Mouse (Mus musculus): ENCODE data around the gene Diablo. TPM values are rescaled to one million over a fixed set of nuclear protein-coding genes. Genes with fewer than 3 reads are reported as not detected.

Gene Diablo
- polyA plus RNA-seq, 1 experiment from 2014 or later = 120 TPM

- no peaks in the 10 kb centered on the region for H3K27me3 ChIP-seq (ENCODE audit: low read depth, poor library complexity, severe bottlenecking)
- peaks cover 14% of the 10 kb centered on the region for H3K4me1 ChIP-seq
- H3K36me3 ChIP-seq = no peaks in the 10 kb centered on the region
- no peaks in the 10 kb centered on the region for H3K9me3 ChIP-seq (replicated peaks)
- DNase-seq (ENCODE audit: low spot score) = no peak
- H3K27ac ChIP-seq = no peak overlapping the region
- H3K4me3 ChIP-seq = no peak overlapping the region
- 85% methylated on average over 11 of the region's 11 CpGs for WGBS
These were observed 36.1 kb downstream of the Diablo start for GRCm38 (mm10) chr5:123487659-123488395.

DNA sequence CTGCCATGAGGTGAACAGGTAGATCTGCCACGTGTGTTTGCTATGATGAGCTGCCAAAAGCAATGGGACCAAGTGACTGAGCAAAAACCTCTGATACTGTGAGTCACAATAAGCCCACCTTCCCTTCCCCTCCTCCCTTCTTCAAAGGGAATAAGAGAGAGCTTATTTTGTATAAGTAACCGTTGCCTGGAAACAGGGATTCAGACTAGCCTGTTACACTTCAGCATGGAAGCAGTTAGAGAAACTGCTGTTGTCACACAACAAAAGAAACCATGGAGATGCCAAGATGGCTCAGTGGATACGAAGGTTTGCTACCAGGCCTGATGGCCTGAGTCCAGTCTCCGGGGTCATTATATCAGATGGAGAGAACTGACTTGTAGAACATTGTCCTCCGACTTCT is 50.2 kb downstream of the Diablo start:
- no peak for DNase-seq (ENCODE audit: low spot score)
- WGBS = 87% methylated on average over 5 of the region's 5 CpGs

GRCm38 (mm10) chr5:123470784-123471400 is 53.1 kb downstream of the Diablo start:
- Histone ChIP-seq H3K9me3 (replicated peaks) (no peaks in the 10 kb centered on the region), H3K4me1 (peaks cover 10% of the 10 kb centered on the region), H3K4me3 (peak overlapping the region; percentile 26; the same call in 1 of the 2 replicates), H3K36me3 (no peaks in the 10 kb centered on the region), H3K27me3 (ENCODE audit: low read depth, poor library complexity, severe bottlenecking) (no peaks in the 10 kb centered on the region), H3K27ac (no peak overlapping the region)
- peak; percentile 35 for DNase-seq (ENCODE audit: low spot score)
- WGBS = 32% methylated on average over 10 of the region's 10 CpGs

More for the DNA sequence above, 50.2 kb downstream of the Diablo start:
- Histone ChIP-seq H3K9me3 (replicated peaks) (no peaks in the 10 kb centered on the region), H3K36me3 (no peaks in the 10 kb centered on the region), H3K27ac (no peak overlapping the region), H3K27me3 (ENCODE audit: low read depth, poor library complexity, severe bottlenecking) (no peaks in the 10 kb centered on the region), H3K4me1 (peaks cover 10% of the 10 kb centered on the region), H3K4me3 (no peak overlapping the region)

- Histone ChIP-seq H3K4me1 (no peaks in the 10 kb centered on the region), H3K4me3 (no peak overlapping the region), H3K9me3 (replicated peaks) (no peaks in the 10 kb centered on the region), H3K27ac (no peak overlapping the region), H3K36me3 (no peaks in the 10 kb centered on the region), H3K27me3 (ENCODE audit: low read depth, poor library complexity, severe bottlenecking) (no peaks in the 10 kb centered on the region)
- 88% methylated on average over 1 of the region's 1 CpGs for WGBS
- DNase-seq (ENCODE audit: low spot score) = no peak
These were observed 59.3 kb downstream of the Diablo start for GRCm38 (mm10) chr5:123464638-123465037.

DNA sequence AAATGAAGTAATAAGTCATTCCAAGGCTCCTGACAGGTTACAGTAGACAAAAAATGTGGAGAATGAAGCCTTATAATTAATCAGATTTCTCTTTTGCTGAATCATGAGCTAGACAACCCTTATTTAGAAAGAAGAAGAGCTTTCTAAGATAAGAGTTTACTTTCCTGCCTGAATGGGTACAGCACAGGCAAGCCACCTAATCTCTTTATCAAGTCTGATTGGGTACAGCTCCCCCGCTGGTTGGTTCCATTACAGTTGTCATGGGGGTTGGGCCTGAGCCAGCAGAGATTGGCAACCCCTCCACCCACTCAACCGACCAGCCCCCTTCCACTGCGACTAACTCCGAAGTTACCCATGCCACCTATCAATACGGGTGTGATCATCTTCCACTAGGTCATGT is 62.6 kb downstream of the Diablo start:
- Histone ChIP-seq H3K27ac (no peak overlapping the region), H3K27me3 (ENCODE audit: low read depth, poor library complexity, severe bottlenecking) (no peaks in the 10 kb centered on the region), H3K4me3 (no peak overlapping the region), H3K36me3 (peaks cover under 1% of the 10 kb centered on the region; the same call in 1 of the 2 replicates), H3K9me3 (replicated peaks) (no peaks in the 10 kb centered on the region), H3K4me1 (no peaks in the 10 kb centered on the region)
- no peak for DNase-seq (ENCODE audit: low spot score)
- 64% methylated on average over 5 of the region's 5 CpGs for WGBS

Small RNAs within 50 kb of the gene (microRNA-seq; reads per million reads assigned to microRNA genes)
- 2.1 reads per million for gene Mir7647

Other genes starting within 250 kb of the Diablo start
- gene Bcl7a, start 180.3 kb downstream of the Diablo start, polyA plus RNA-seq (2016; fragmentation: Nextera tagmentation; extraction: Ambion mirVana) = 35.8 and 38.8 TPM in 2 replicates
- gene Mlxip, start 129.4 kb downstream of the Diablo start, polyA plus RNA-seq (2016; fragmentation: Nextera tagmentation; extraction: Ambion mirVana) = 21.1 and 22.1 TPM in 2 replicates
- 0.08 TPM in 1 of 2 replicates, not detected in the other for gene Lrrc43, start 34.9 kb downstream of the Diablo start, polyA plus RNA-seq (2016; fragmentation: Nextera tagmentation; extraction: Ambion mirVana)
- gene Il31, start 34.7 kb downstream of the Diablo start, polyA plus RNA-seq (2016; fragmentation: Nextera tagmentation; extraction: Ambion mirVana) = not detected in 2 replicates
- 1.1 and 1.3 TPM in 2 replicates for gene B3gnt4, start 13.7 kb downstream of the Diablo start, polyA plus RNA-seq (2016; fragmentation: Nextera tagmentation; extraction: Ambion mirVana)
- not detected in 2 replicates for gene Gm49027, start 1.3 kb upstream of the Diablo start, polyA plus RNA-seq (2016; fragmentation: Nextera tagmentation; extraction: Ambion mirVana)
- 33.0 and 37.3 TPM in 2 replicates for gene Vps33a, start 48.9 kb upstream of the Diablo start, polyA plus RNA-seq (2016; fragmentation: Nextera tagmentation; extraction: Ambion mirVana)
- gene Clip1, start 160.4 kb upstream of the Diablo start, polyA plus RNA-seq (2016; fragmentation: Nextera tagmentation; extraction: Ambion mirVana) = 46.3 and 48.7 TPM in 2 replicates
- 98.1 and 111 TPM in 2 replicates for gene Zcchc8, start 196.9 kb upstream of the Diablo start, polyA plus RNA-seq (2016; fragmentation: Nextera tagmentation; extraction: Ambion mirVana)
- gene Rsrc2, start 225.2 kb upstream of the Diablo start, polyA plus RNA-seq (2016; fragmentation: Nextera tagmentation; extraction: Ambion mirVana) = 113 and 138 TPM in 2 replicates
- gene Kntc1, start 225.5 kb upstream of the Diablo start, polyA plus RNA-seq (2016; fragmentation: Nextera tagmentation; extraction: Ambion mirVana) = 45.8 and 48.8 TPM in 2 replicates